In genomic region chr1:162428904-162429303, GRCm38 (mm10) we compare ENCODE assay signal across 31 mouse cellular contexts. TPM values are rescaled to one million over a fixed set of nuclear protein-coding genes. Genes with fewer than 3 reads are reported as not detected.
A peak's percentile ranks its signal among the peaks of the same experiment; 100 is the strongest.
DNase-seq lines count a peak whose midpoint lies in the region; ATAC-seq and TF ChIP-seq lines count a peak whose summit lies in the region.
"Had no signal": no experiment of that assay in that cellular context is flagged by ENCODE, and none has a peak within 500 bp of the region (broad histone marks: within the 10 kb centered on the region; RNA-seq: fewer than 3 reads in every experiment).

No protein-coding gene starts in this region.

- TF ChIP-seq CTCF in lung, embryonic 14.5 days (IDR thresholded peaks at IDR 0.05; ENCODE audit: low read depth) = no peak

- H3K27ac ChIP-seq in embryonic facial prominence, embryonic 11.5 days (replicated peaks; ENCODE audit: low read depth, low read length) = no peak overlapping the region
- no peak overlapping the region for H3K27ac ChIP-seq in embryonic facial prominence, embryonic 10.5 days (replicated peaks)
- no peak overlapping the region for H3K27ac ChIP-seq in lung, embryonic 14.5 days (ENCODE audit: low read depth)
- H3K27ac ChIP-seq in lung, embryonic 16.5 days (ENCODE audit: low read length) = no peak overlapping the region
- H3K27ac ChIP-seq: embryonic facial prominence, embryonic 13.5 days; embryonic facial prominence, embryonic 15.5 days; forebrain, embryonic 10.5 days; forebrain, embryonic 12.5 days had no signal

- no peak overlapping the region for H3K4me3 ChIP-seq in embryonic facial prominence, embryonic 11.5 days (ENCODE audit: low read depth, low read length)
- H3K4me3 ChIP-seq in embryonic facial prominence, embryonic 10.5 days = no peak overlapping the region
- H3K4me3 ChIP-seq in lung, embryonic 14.5 days (ENCODE audit: low read depth, low read length) = no peak overlapping the region
- no peak overlapping the region for H3K4me3 ChIP-seq in lung, embryonic 16.5 days (ENCODE audit: low read length)
- H3K4me3 ChIP-seq: embryonic facial prominence, embryonic 13.5 days; embryonic facial prominence, embryonic 15.5 days; erythroblast, embryonic 14.5 days; forebrain, embryonic 10.5 days; forebrain, embryonic 12.5 days had no signal

- WGBS in embryonic facial prominence, embryonic 11.5 days = 48% methylated on average over 2 of the region's 2 CpGs
- 65% methylated on average over 2 of the region's 2 CpGs for WGBS in embryonic facial prominence, embryonic 10.5 days
- WGBS in lung, embryonic 14.5 days = 19% methylated on average over 2 of the region's 2 CpGs
- 10% methylated on average over 2 of the region's 2 CpGs for WGBS in lung, embryonic 16.5 days

- no peak for ATAC-seq in embryonic facial prominence, embryonic 11.5 days (replicated peaks; ENCODE audit: insufficient number of reproducible peaks, low FRiP score, low TSS enrichment, low read depth)
- peak; percentile 91 for ATAC-seq in lung, embryonic 14.5 days (ENCODE audit: insufficient read depth)
- peak; percentile 86 for ATAC-seq in lung, embryonic 16.5 days (ENCODE audit: low read depth)
- ATAC-seq in cerebellum, adult (ENCODE audit: insufficient number of reproducible peaks, low FRiP score, low TSS enrichment) = no peak
- ATAC-seq: activated CD4-positive, CD25-positive, alpha-beta regulatory T cell, adult 4 months; CD4-positive, CD25-positive, alpha-beta regulatory T cell, adult 4 months; forebrain, embryonic 14.5 days; forebrain, embryonic 16.5 days; Patski had no signal

- no peaks in the 10 kb centered on the region for H3K9me3 ChIP-seq in embryonic facial prominence, embryonic 11.5 days (replicated peaks; ENCODE audit: control insufficient read depth, low read length)
- no peaks in the 10 kb centered on the region for H3K9me3 ChIP-seq in embryonic facial prominence, embryonic 10.5 days
- H3K9me3 ChIP-seq in lung, embryonic 14.5 days (ENCODE audit: low read depth, low read length) = no peaks in the 10 kb centered on the region
- H3K9me3 ChIP-seq in lung, embryonic 16.5 days (ENCODE audit: control insufficient read depth, low read length) = no peaks in the 10 kb centered on the region; the same call in 1 of the 2 replicates
- H3K9me3 ChIP-seq: embryonic facial prominence, embryonic 13.5 days; embryonic facial prominence, embryonic 15.5 days; forebrain, embryonic 10.5 days; forebrain, embryonic 12.5 days; G1E had no signal

- no peak overlapping the region for H3K4me2 ChIP-seq in embryonic facial prominence, embryonic 11.5 days (ENCODE audit: low read depth, low read length)
- no peak overlapping the region for H3K4me2 ChIP-seq in lung, embryonic 14.5 days
- H3K4me2 ChIP-seq in lung, embryonic 16.5 days (ENCODE audit: low read depth, low read length) = no peak overlapping the region
- H3K4me2 ChIP-seq: embryonic facial prominence, embryonic 13.5 days; embryonic facial prominence, embryonic 15.5 days; forebrain, embryonic 12.5 days had no signal

- H3K9ac ChIP-seq in embryonic facial prominence, embryonic 11.5 days (replicated peaks; ENCODE audit: low read length) = no peak overlapping the region
- H3K9ac ChIP-seq in lung, embryonic 14.5 days = no peak overlapping the region
- H3K9ac ChIP-seq in lung, embryonic 16.5 days (ENCODE audit: low read length) = no peak overlapping the region
- H3K9ac ChIP-seq: embryonic facial prominence, embryonic 13.5 days; embryonic facial prominence, embryonic 15.5 days; forebrain, embryonic 12.5 days had no signal

- no peaks in the 10 kb centered on the region for H3K4me1 ChIP-seq in embryonic facial prominence, embryonic 11.5 days (ENCODE audit: control insufficient read depth, insufficient read depth, low read length)
- H3K4me1 ChIP-seq in embryonic facial prominence, embryonic 10.5 days = peaks cover 18% of the 10 kb centered on the region; the same call in 1 of the 2 replicates
- peaks cover 10% of the 10 kb centered on the region; the same call in 1 of the 2 replicates for H3K4me1 ChIP-seq in lung, embryonic 14.5 days (ENCODE audit: insufficient read depth)
- H3K4me1 ChIP-seq in lung, embryonic 16.5 days (replicated peaks; ENCODE audit: control insufficient read depth, insufficient read depth, low read length) = no peaks in the 10 kb centered on the region; the same call in 1 of the 2 replicates
- H3K4me1 ChIP-seq: embryonic facial prominence, embryonic 13.5 days; embryonic facial prominence, embryonic 15.5 days had no signal

- H3K36me3 ChIP-seq in embryonic facial prominence, embryonic 11.5 days (replicated peaks; ENCODE audit: control insufficient read depth, insufficient read depth, low read depth, low read length) = no peaks in the 10 kb centered on the region
- H3K36me3 ChIP-seq in embryonic facial prominence, embryonic 10.5 days (replicated peaks) = no peaks in the 10 kb centered on the region
- H3K36me3 ChIP-seq in lung, embryonic 14.5 days (ENCODE audit: insufficient read depth) = no peaks in the 10 kb centered on the region
- no peaks in the 10 kb centered on the region for H3K36me3 ChIP-seq in lung, embryonic 16.5 days (ENCODE audit: control insufficient read depth, insufficient read depth, low read length)
- H3K36me3 ChIP-seq: embryonic facial prominence, embryonic 13.5 days; embryonic facial prominence, embryonic 15.5 days; forebrain, embryonic 10.5 days; forebrain, embryonic 12.5 days; G1E had no signal

- peak; percentile 19 for DNase-seq in embryonic facial prominence, embryonic 11.5 days (ENCODE audit: low spot score)
- no peak for DNase-seq in embryonic facial prominence, embryonic 10.5 days (ENCODE audit: low spot score)
- peak; percentile 84 for DNase-seq in lung, embryonic 14.5 days
- DNase-seq in lung, postnatal 14 days = no peak
- no peak for DNase-seq in lung, postnatal 36 days
- DNase-seq in 3T3-L1 (ENCODE audit: low read depth, low spot score) = peak; percentile 31
- DNase-seq: adrenal gland, adult 8-10 months; adrenal gland, postnatal 14 days; adrenal gland, postnatal 36 days; B cell, adult 2 months; cerebellum, adult 11 months; cerebellum, adult 18-20 months; cerebellum, adult 8-10 months; cerebellum, adult 9-11 months; cerebellum, postnatal 14 days; cerebellum, postnatal 36 days; embryo, embryonic 11 days had no signal

- H3K27me3 ChIP-seq in embryonic facial prominence, embryonic 11.5 days (ENCODE audit: control insufficient read depth, insufficient read depth, low read length) = no peaks in the 10 kb centered on the region
- no peaks in the 10 kb centered on the region for H3K27me3 ChIP-seq in embryonic facial prominence, embryonic 10.5 days (replicated peaks; ENCODE audit: low read depth, poor library complexity, severe bottlenecking)
- H3K27me3 ChIP-seq in lung, embryonic 14.5 days (ENCODE audit: insufficient read depth, low read length) = no peaks in the 10 kb centered on the region
- no peaks in the 10 kb centered on the region for H3K27me3 ChIP-seq in lung, embryonic 16.5 days (ENCODE audit: control insufficient read depth, insufficient read depth, low read depth, low read length)
- H3K27me3 ChIP-seq: CH12.LX; embryonic facial prominence, embryonic 13.5 days; embryonic facial prominence, embryonic 15.5 days; forebrain, embryonic 12.5 days; Patski had no signal

RNA-seq across cellular contexts. Expression of gene Dnm3, which starts 48.9 kb away (rescaled TPM):
- 11.3 and 11.9 TPM in 2 replicates for polyA plus RNA-seq in embryonic facial prominence, embryonic 11.5 days (2014; fragmentation: Nextera tagmentation; extraction: Ambion mirVana)
- 4.3 and 8.0 TPM in 2 replicates for polyA plus RNA-seq in embryonic facial prominence, embryonic 10.5 days (2016; fragmentation: Nextera tagmentation; extraction: Ambion mirVana)
- 2.6 and 2.8 TPM in 2 replicates for polyA plus RNA-seq in lung, embryonic 14.5 days (2014; fragmentation: Nextera tagmentation; extraction: Ambion mirVana)
- 2.8 and 3.0 TPM in 2 replicates for polyA plus RNA-seq in lung, embryonic 16.5 days (2015; fragmentation: Nextera tagmentation; extraction: Ambion mirVana)

Comparison
In these comparisons a context has a peak if more than half of its experiments do, and no peak if none do; other contexts are left out.
1. DNase-seq: peak in embryonic facial prominence, embryonic 11.5 days (single experiment), lung, embryonic 14.5 days (single experiment) and 3T3-L1 (single experiment); none in embryonic facial prominence, embryonic 10.5 days (single experiment), lung, postnatal 14 days (single experiment) and lung, postnatal 36 days (single experiment).
2. ATAC-seq: peak in lung, embryonic 14.5 days (single experiment) and lung, embryonic 16.5 days (single experiment); none in embryonic facial prominence, embryonic 11.5 days (single experiment) and cerebellum, adult (single experiment).